Mouse (Mus musculus) hindbrain, postnatal 0 days (tissue): ENCODE results near the gene Gsg1l. TPM values are rescaled to one million over a fixed set of nuclear protein-coding genes. Genes with fewer than 3 reads are reported as not detected.
A peak's percentile ranks its signal among the peaks of the same experiment; 100 is the strongest.

Experiments used
- ATAC-seq: fragments of 200-750 bp; cut with Nextera tagmentation; 2 replicates; pipeline ENCODE4 v1.8.0; 2017; ENCODE audit warnings: mild to moderate bottlenecking, moderate TSS enrichment, moderate library complexity
- DNase-seq: peaks from one replicate; pipeline ENCODE4 v3.0.0-alpha.2; 2015; ENCODE audit warnings: low spot score
- H3K27ac ChIP-seq: fragments of 300-500 bp; sonication (generic); 2 replicates; pipeline ENCODE4 v1.5.1; 2014; ENCODE audit warnings: mild to moderate bottlenecking
- H3K27me3 ChIP-seq: fragments of 300-500 bp; sonication (generic); 2 replicates; pipeline ENCODE4 v1.6.1; 2014; ENCODE audit warnings: low read length, mixed read lengths; ENCODE audit not compliant: insufficient read depth
- H3K36me3 ChIP-seq: fragments of 300-500 bp; sonication (generic); 2 replicates; pipeline ENCODE4 v1.6.1; 2014; ENCODE audit warnings: low read length, mixed read lengths; ENCODE audit not compliant: insufficient read depth
- H3K4me1 ChIP-seq: fragments of 300-500 bp; sonication (generic); 2 replicates; pipeline ENCODE4 v1.6.1; 2014; ENCODE audit warnings: antibody characterized with exemption, low read length, mixed read lengths; ENCODE audit not compliant: insufficient read depth
- H3K4me2 ChIP-seq: fragments of 300-500 bp; sonication (generic); 2 replicates; pipeline ENCODE4 v1.6.1; 2014; ENCODE audit warnings: low read depth, mild to moderate bottlenecking, low read length, moderate library complexity, mixed read lengths
- H3K4me3 ChIP-seq: fragments of 300-500 bp; sonication (generic); 2 replicates; pipeline ENCODE4 v1.5.1; 2014; ENCODE audit warnings: low read length
- H3K9ac ChIP-seq: fragments of 300-500 bp; sonication (generic); replicated peaks from 2 replicates; pipeline ENCODE4 v1.6.1; 2014; ENCODE audit warnings: mild to moderate bottlenecking, low read length, moderate library complexity, mixed read lengths
- H3K9me3 ChIP-seq: fragments of 300-500 bp; sonication (generic); 2 replicates; pipeline ENCODE4 v1.6.1; 2016; ENCODE audit warnings: low read length, mixed read lengths
- CTCF ChIP-seq: IDR thresholded peaks from 2 replicates; pipeline ENCODE4 v1.5.1; 2016; ENCODE audit warnings: antibody characterized with exemption, control low read depth, low read depth
- WGBS: fragments of 180-500 bp; shearing (Covaris S2); extraction: QIAGEN DNeasy Blood & Tissue Kit; methylation state at CpG from one replicate; pipeline ENCODE4 v1.1.7; 2014; 5-methylcytosine and 5-hydroxymethylcytosine counted together
- polyA plus RNA-seq: library from polyadenylated mRNA; unstranded; fragments of >200 nt; fragmentation: Nextera tagmentation; extraction: Ambion mirVana; gene quantifications from 2 replicates; pipeline ENCODE4 v1.2.1, GENCODE M21; 2015
- total RNA-seq: library from RNA; depleted of rRNA; stranded (reverse); fragments of >200 nt; gene quantifications from 2 replicates; pipeline ENCODE4 v1.2.3, GENCODE M21; 2014

Gene Gsg1l
- total and polyA plus RNA-seq, 2 experiments from 2014 or later = 22.0 to 63.4 TPM

DNA sequence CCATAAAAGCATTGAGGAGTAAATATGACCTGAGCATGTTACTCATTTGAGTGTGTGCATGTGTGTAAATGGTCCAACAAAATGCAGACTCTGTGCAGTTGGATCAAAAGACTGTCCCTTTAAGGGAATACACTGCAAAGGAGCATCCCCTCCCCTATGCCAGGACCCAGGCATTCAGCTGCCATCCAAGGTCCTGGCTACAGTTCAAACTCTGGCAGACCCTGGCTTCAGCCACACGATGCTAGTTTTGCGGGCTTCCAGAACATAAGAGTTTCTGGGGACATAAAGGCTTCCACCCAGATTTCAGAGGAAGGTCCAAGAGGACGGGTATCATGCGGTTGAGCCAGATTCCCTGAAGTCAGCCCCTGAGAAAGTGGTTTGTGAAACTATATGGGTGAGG, 133.2 kb downstream of the Gsg1l start:
- no peaks in the 10 kb centered on the region for H3K9me3 ChIP-seq
- no peak overlapping the region for H3K4me3 ChIP-seq
- TF ChIP-seq CTCF = no peak
- DNase-seq (peak; percentile 64), ATAC-seq (peak; percentile 35; the same call in 1 of the 2 replicates)
- 52% methylated on average over 4 of the region's 4 CpGs for WGBS
- no peaks in the 10 kb centered on the region for H3K27me3 ChIP-seq
- H3K27ac ChIP-seq = no peak overlapping the region
- no peaks in the 10 kb centered on the region for H3K36me3 ChIP-seq
- H3K9ac ChIP-seq = no peak overlapping the region
- H3K4me2 ChIP-seq = no peak overlapping the region
- H3K4me1 ChIP-seq = peaks cover 7% of the 10 kb centered on the region; the same call in 1 of the 2 replicates

DNA sequence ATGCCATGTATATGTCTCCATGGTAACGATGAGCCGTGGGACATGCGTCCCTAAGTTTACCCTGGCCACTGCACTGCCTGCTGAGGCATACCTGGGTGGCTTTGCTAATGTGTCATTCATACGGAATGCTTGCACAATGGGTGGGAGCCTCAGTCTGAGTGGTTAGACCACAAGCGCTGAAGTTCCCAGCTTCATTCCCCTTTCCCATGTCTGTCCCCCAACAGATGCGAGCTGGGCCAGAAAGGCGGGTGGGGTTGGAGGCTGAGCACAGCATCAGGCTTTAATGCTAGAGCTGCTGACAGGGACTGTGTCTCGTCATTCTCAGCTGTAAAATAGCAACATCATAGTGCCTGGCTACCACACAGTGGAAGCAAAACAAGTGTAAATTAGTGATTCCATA, 136.3 kb downstream of the Gsg1l start:
- Histone ChIP-seq H3K9me3 (no peaks in the 10 kb centered on the region), H3K4me1 (peaks cover 15% of the 10 kb centered on the region), H3K27me3 (no peaks in the 10 kb centered on the region), H3K4me3 (no peak overlapping the region), H3K36me3 (no peaks in the 10 kb centered on the region), H3K27ac (no peak overlapping the region), H3K4me2 (no peak overlapping the region), H3K9ac (no peak overlapping the region)
- DNase-seq (no peak), ATAC-seq (no peak)
- TF ChIP-seq CTCF = no peak
- 57% methylated on average over 8 of the region's 8 CpGs for WGBS

DNA sequence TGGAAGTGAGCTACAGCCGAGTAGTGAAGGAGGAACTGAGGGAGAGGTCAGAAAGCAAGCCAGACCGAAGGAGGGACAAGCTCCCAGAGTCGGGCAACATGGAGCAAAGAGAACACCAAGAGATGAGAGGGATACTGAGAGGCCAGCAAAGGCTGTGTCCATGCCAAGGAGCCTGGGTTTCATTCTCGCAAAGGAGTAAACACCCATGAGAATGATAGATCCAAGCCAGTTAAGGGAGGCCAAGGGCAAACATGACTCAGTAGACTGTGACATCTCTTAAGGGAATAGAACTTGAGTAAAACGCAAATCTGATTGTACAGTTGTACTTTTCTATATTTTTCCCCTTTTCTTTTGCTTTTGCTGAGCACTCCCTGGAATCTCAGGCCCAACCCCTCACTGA, 137.6 kb downstream of the Gsg1l start:
- Histone ChIP-seq H3K27me3 (no peaks in the 10 kb centered on the region), H3K4me1 (peaks cover 15% of the 10 kb centered on the region), H3K4me3 (no peak overlapping the region), H3K4me2 (no peak overlapping the region), H3K36me3 (no peaks in the 10 kb centered on the region), H3K9ac (no peak overlapping the region), H3K27ac (no peak overlapping the region), H3K9me3 (no peaks in the 10 kb centered on the region)
- ATAC-seq (no peak), DNase-seq (no peak)
- 83% methylated on average over 5 of the region's 5 CpGs for WGBS
- no peak for TF ChIP-seq CTCF

DNA sequence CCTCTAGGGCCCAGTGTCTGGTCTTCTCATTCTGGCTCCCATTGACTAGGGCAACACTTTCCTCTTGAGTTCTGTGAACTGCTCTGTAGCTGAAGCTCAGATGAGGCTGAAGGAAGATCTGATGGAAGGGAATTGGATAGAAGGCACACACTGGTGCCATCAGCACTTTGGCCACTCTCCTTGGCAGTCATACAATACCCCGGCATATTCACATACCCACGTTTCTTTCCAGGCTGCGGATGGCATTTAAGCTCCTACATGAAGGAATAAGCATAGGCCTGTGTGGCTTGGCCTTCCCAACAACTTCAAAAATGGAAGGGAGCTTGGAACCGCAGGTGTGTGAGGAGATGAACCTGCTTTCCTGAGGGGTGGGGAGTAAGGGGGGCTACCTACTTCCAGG, 138.7 kb downstream of the Gsg1l start:
- Histone ChIP-seq H3K27me3 (no peaks in the 10 kb centered on the region), H3K36me3 (no peaks in the 10 kb centered on the region), H3K27ac (no peak overlapping the region), H3K4me2 (no peak overlapping the region), H3K9ac (no peak overlapping the region), H3K4me1 (peaks cover 8% of the 10 kb centered on the region; the same call in 1 of the 2 replicates), H3K9me3 (no peaks in the 10 kb centered on the region), H3K4me3 (no peak overlapping the region)
- ATAC-seq = no peak
- WGBS = 79% methylated on average over 4 of the region's 4 CpGs
- TF ChIP-seq CTCF = no peak
- DNase-seq = no peak

DNA sequence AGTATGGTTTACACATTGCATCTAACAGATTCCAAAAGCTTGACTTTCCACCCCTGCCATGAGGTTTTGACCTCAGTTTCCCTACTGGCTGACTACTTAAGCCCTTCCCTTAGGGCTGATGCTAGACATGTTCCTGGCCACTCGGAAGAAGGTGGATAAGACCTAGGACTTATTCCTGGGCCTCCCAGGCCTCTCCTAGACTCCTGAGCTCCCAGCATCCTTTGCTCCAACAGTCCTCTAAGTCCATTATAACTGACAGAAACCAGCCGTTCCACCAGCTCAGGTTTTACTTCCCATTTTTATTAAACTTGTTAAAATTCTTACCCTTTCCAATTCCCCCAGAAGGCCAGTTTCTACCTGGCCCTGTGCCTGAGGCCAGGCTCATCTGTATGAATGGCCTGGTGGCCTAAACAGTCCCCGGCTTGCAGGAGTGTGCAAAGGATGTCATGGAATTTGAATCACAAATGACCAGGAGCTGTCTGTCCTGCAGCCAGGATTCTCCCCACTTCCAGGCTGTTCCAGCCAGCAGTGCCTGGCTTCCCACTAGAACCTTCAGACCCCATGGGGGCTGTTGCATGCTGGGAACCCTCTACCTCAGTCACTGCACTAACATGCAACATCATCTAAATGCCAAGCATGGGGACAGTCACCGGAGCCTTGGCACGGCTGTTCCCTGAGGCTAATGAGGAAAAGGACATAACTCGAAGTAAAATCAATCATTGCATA, 139.7 kb downstream of the Gsg1l start:
- no peaks in the 10 kb centered on the region for H3K27me3 ChIP-seq
- H3K4me2 ChIP-seq = no peak overlapping the region
- no peak overlapping the region; the same call in 1 of the 2 replicates for H3K27ac ChIP-seq
- no peak overlapping the region for H3K9ac ChIP-seq
- TF ChIP-seq CTCF = no peak
- H3K4me1 ChIP-seq = peaks cover 8% of the 10 kb centered on the region; the same call in 1 of the 2 replicates
- ATAC-seq (no peak), DNase-seq (peak; percentile 22)
- no peaks in the 10 kb centered on the region for H3K9me3 ChIP-seq
- H3K36me3 ChIP-seq = no peaks in the 10 kb centered on the region
- 48% methylated on average over 6 of the region's 6 CpGs for WGBS
- no peak overlapping the region for H3K4me3 ChIP-seq

DNA sequence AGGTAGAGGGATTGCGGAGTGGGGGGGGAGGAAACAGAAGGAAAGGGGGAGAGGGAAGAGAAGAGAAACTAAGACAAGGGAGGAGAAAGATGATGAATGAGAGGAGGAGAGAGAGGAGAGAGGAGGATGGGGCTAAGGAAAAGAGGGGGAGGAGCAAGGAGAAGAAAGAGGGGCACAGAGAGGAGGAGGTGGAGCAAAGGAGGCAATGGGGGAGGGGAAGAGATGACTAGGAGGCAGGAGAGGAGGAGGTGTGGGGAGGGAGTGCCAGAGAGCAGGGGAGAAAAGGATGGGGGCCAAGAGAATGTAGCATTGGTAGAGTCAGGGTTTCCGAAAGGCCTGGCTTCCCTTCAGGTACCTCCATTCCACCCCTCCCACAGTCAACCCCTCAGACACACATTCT, 147.9 kb downstream of the Gsg1l start:
- no peak for TF ChIP-seq CTCF
- no peak overlapping the region for H3K4me3 ChIP-seq
- no peaks in the 10 kb centered on the region for H3K9me3 ChIP-seq
- peak overlapping the region; percentile 45; the same call in 1 of the 2 replicates for H3K27ac ChIP-seq
- WGBS = 68% methylated on average over 2 of the region's 2 CpGs
- ATAC-seq (no peak), DNase-seq (no peak)
- H3K9ac ChIP-seq = no peak overlapping the region
- H3K4me1 ChIP-seq = peaks cover 9% of the 10 kb centered on the region
- H3K4me2 ChIP-seq = no peak overlapping the region
- no peaks in the 10 kb centered on the region for H3K36me3 ChIP-seq
- no peaks in the 10 kb centered on the region for H3K27me3 ChIP-seq
